Comparison of ENCODE assay signal across 27 mouse cellular contexts in the genomic region with DNA sequence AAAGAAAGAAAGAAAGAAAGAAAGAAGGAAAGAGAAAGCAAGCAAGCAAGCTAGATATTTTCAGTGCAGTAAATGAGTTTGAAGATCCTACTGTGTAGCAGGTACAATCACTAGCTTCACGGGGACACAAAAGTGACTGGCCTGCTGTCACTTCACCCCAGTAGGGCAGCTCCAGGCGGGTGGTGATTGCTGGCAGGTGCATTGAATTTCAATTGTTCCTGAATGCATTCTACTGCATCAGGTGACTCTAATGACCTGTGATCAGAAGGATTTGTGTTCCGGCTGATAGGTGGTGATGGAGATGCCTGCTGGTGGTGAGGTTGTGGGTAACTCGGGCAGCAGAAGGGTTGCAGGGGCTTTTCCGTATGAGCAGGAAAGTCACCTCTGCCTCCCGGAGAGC. TPM values are rescaled to one million over a fixed set of nuclear protein-coding genes. Genes with fewer than 3 reads are reported as not detected.
DNase-seq lines count a peak whose midpoint lies in the region; ATAC-seq lines count a peak whose summit lies in the region.
"Had no signal": no experiment of that assay in that cellular context is flagged by ENCODE, and none has a peak within 500 bp of the region (broad histone marks: within the 10 kb centered on the region; RNA-seq: fewer than 3 reads in every experiment).

No protein-coding gene starts in this region.

- no peaks in the 10 kb centered on the region for H3K36me3 ChIP-seq in midbrain, embryonic 11.5 days (ENCODE audit: control insufficient read depth, insufficient read depth, low read length)
- H3K36me3 ChIP-seq in midbrain, embryonic 16.5 days (ENCODE audit: control insufficient read depth, insufficient read depth, low read length): no peaks in the 10 kb centered on the region
- H3K36me3 ChIP-seq: forebrain, embryonic 10.5 days; heart, embryonic 10.5 days; heart, embryonic 13.5 days had no signal

- H3K4me3 ChIP-seq in midbrain, embryonic 11.5 days (ENCODE audit: low read depth, low read length): no peak overlapping the region
- H3K4me3 ChIP-seq in midbrain, embryonic 16.5 days (ENCODE audit: low read depth, low read length): no peak overlapping the region
- H3K4me3 ChIP-seq: forebrain, embryonic 10.5 days; forebrain, embryonic 13.5 days; heart, embryonic 10.5 days; heart, embryonic 13.5 days had no signal

- H3K27me3 ChIP-seq in midbrain, embryonic 11.5 days (ENCODE audit: control insufficient read depth, insufficient read depth, low read length): no peaks in the 10 kb centered on the region
- no peaks in the 10 kb centered on the region for H3K27me3 ChIP-seq in midbrain, embryonic 16.5 days (ENCODE audit: control insufficient read depth, insufficient read depth, low read depth, low read length)

- ATAC-seq in midbrain, embryonic 11.5 days (ENCODE audit: low FRiP score): no peak
- ATAC-seq in midbrain, embryonic 16.5 days: no peak
- ATAC-seq: CD4-positive, CD25-positive, alpha-beta regulatory T cell, adult 4 months; forebrain, embryonic 13.5 days; forebrain, embryonic 16.5 days; hindbrain, postnatal 0 days; inflammation-experienced regulatory T-cells, adult 6 months; intestine, embryonic 16.5 days had no signal

- H3K9me3 ChIP-seq in midbrain, embryonic 11.5 days (ENCODE audit: control insufficient read depth, low read length): no peaks in the 10 kb centered on the region
- H3K9me3 ChIP-seq in midbrain, embryonic 16.5 days (replicated peaks; ENCODE audit: control insufficient read depth, low read length, poor library complexity, severe bottlenecking): no peaks in the 10 kb centered on the region
- H3K9me3 ChIP-seq: forebrain, embryonic 10.5 days; forebrain, embryonic 13.5 days; heart, embryonic 10.5 days; heart, embryonic 13.5 days had no signal

- WGBS in midbrain, embryonic 11.5 days: 51% methylated on average over 6 of the region's 6 CpGs
- WGBS in midbrain, embryonic 16.5 days: 47% methylated on average over 6 of the region's 6 CpGs

- peak; percentile 36 to 46 for DNase-seq in cerebellum, adult 18-20 months
- DNase-seq in cerebellum, adult 11 months: no peak
- peak; percentile 50 for DNase-seq in cerebellum, adult 9-11 months
- no peak for DNase-seq in cerebellum, postnatal 4 days (ENCODE audit: low spot score in 2 of 2)
- DNase-seq in midbrain, embryonic 11.5 days (ENCODE audit: low spot score, missing footprints): peak; percentile 77
- DNase-seq in kidney, postnatal 4 days: no peak
- DNase-seq: adrenal gland, postnatal 10 days; adrenal gland, postnatal 36 days; gastrocnemius, postnatal 10 days; gastrocnemius, postnatal 36 days; heart, adult 18-20 months; heart, postnatal 14 days; heart, postnatal 4 days; kidney, adult 18-20 months; kidney, adult 9 months had no signal

- no peak overlapping the region for H3K4me2 ChIP-seq in midbrain, embryonic 11.5 days
- H3K4me2 ChIP-seq in midbrain, embryonic 16.5 days (ENCODE audit: low read length): no peak overlapping the region
- H3K4me2 ChIP-seq: forebrain, embryonic 13.5 days; heart, embryonic 13.5 days; hindbrain, embryonic 14.5 days had no signal

- H3K27ac ChIP-seq in midbrain, embryonic 11.5 days (ENCODE audit: low read depth, low read length): no peak overlapping the region
- H3K27ac ChIP-seq in midbrain, embryonic 16.5 days (ENCODE audit: low read length): no peak overlapping the region
- H3K27ac ChIP-seq: forebrain, embryonic 10.5 days; forebrain, embryonic 13.5 days; heart, embryonic 10.5 days; heart, embryonic 13.5 days; hindbrain, embryonic 14.5 days; hindbrain, postnatal 0 days had no signal

- H3K9ac ChIP-seq in midbrain, embryonic 11.5 days (ENCODE audit: low read length): no peak overlapping the region
- no peak overlapping the region for H3K9ac ChIP-seq in midbrain, embryonic 16.5 days (ENCODE audit: low read depth, low read length)
- H3K9ac ChIP-seq: forebrain, embryonic 13.5 days; heart, embryonic 13.5 days; hindbrain, embryonic 14.5 days had no signal

- H3K4me1 ChIP-seq in midbrain, embryonic 11.5 days (ENCODE audit: control insufficient read depth, insufficient read depth, low read length): no peaks in the 10 kb centered on the region
- H3K4me1 ChIP-seq in midbrain, embryonic 16.5 days (ENCODE audit: control insufficient read depth, insufficient read depth, low read length): peaks cover 12% of the 10 kb centered on the region
- H3K4me1 ChIP-seq: forebrain, embryonic 13.5 days; heart, embryonic 10.5 days; heart, embryonic 13.5 days had no signal

RNA-seq across cellular contexts. Expression of a gene that starts 6.7 kb away (rescaled TPM):
- polyA plus RNA-seq in midbrain, embryonic 11.5 days (2014; fragmentation: Nextera tagmentation; extraction: Ambion mirVana): 2.0 and 2.5 TPM in 2 replicates
- 24.4 and 28.6 TPM in 2 replicates for polyA plus RNA-seq in midbrain, embryonic 16.5 days (2015; fragmentation: Nextera tagmentation; extraction: Ambion mirVana)
- polyA plus RNA-seq: C2C12; heart, embryonic 13.5 days had no signal

RNA-seq across cellular contexts. Expression of a gene that starts 47.1 kb away (rescaled TPM):
- polyA plus RNA-seq in midbrain, embryonic 11.5 days (2014; fragmentation: Nextera tagmentation; extraction: Ambion mirVana): 45.7 and 47.5 TPM in 2 replicates
- polyA plus RNA-seq in midbrain, embryonic 16.5 days (2015; fragmentation: Nextera tagmentation; extraction: Ambion mirVana): 41.3 and 50.7 TPM in 2 replicates

Comparison
In these comparisons a context has a peak if more than half of its experiments do, and no peak if none do; other contexts are left out.
1. DNase-seq: peak in cerebellum, adult 18-20 months (2 of 2), cerebellum, adult 9-11 months (single experiment) and midbrain, embryonic 11.5 days (single experiment); none in cerebellum, adult 11 months (single experiment), cerebellum, postnatal 4 days (0 of 2) and kidney, postnatal 4 days (0 of 2).